Mouse (Mus musculus) heart, embryonic 10.5 days (tissue): ENCODE data around the gene Gpr183. TPM values are rescaled to one million over a fixed set of nuclear protein-coding genes. Genes with fewer than 3 reads are reported as not detected.

Experiments
- polyA plus RNA-seq: library from polyadenylated mRNA; unstranded; fragments of >200 nt; fragmentation: Nextera tagmentation; extraction: Ambion mirVana; gene quantifications from 2 replicates; pipeline ENCODE4 v1.2.1, GENCODE M21; 2016

Gene Gpr183
- polyA plus RNA-seq, 1 experiment from 2014 or later: 2.3 TPM

Other genes with a start within 250 kb of the Gpr183 start
- gene Dock9, start 167.4 kb downstream of the Gpr183 start, polyA plus RNA-seq: 5.4 and 6.6 TPM in 2 replicates
- 63.4 and 68.7 TPM in 2 replicates for gene Ubac2, start 86.6 kb downstream of the Gpr183 start, polyA plus RNA-seq
- gene Gpr18, start 49.4 kb downstream of the Gpr183 start, polyA plus RNA-seq: 0.34 TPM in 1 of 2 replicates, not detected in the other
- gene Timm8a2, start 69.5 kb upstream of the Gpr183 start, polyA plus RNA-seq: not detected in 2 replicates
- gene Tm9sf2, start 141.8 kb upstream of the Gpr183 start, polyA plus RNA-seq: 126 and 136 TPM in 2 replicates
- 43.5 and 63.8 TPM in 2 replicates for gene Clybl, start 216.5 kb upstream of the Gpr183 start, polyA plus RNA-seq